Mouse (Mus musculus) megakaryocyte, embryonic 14.5 days (primary cell): ENCODE results near the gene Arpc2.

Experiments used
- FLI1 ChIP-seq: IDR thresholded peaks from 2 replicates; pipeline ENCODE4 v1.6.1; 2012; ENCODE audit warnings: low read length, inconsistent platforms, mixed read lengths
- GATA1 ChIP-seq: IDR thresholded peaks from 3 replicates; pipeline ENCODE4 v1.6.1; 2012; ENCODE audit warnings: mixed read lengths, low read length, inconsistent platforms, borderline replicate concordance

- TF ChIP-seq GATA1: no peak
- no peak for TF ChIP-seq FLI1
These were observed 41.4 kb upstream of the Arpc2 start, which contains the start of gene Cxcr1 for GRCm38 (mm10) chr1:74194445-74194844.
